Mouse (Mus musculus) adrenal gland, postnatal 36 days (tissue): Measurements from ENCODE around the gene Pirb. TPM values are rescaled to one million over a fixed set of nuclear protein-coding genes. Genes with fewer than 3 reads are reported as not detected.

Experiments used
- DNase-seq, 2 experiments: peaks; one replicate each; pipeline ENCODE4 v3.0.0; 2021; ENCODE audit warnings: mixed read lengths in 1 of 2
- total RNA-seq, 2 experiments: library from RNA; stranded (reverse); gene quantifications; 2 replicates each; pipeline ENCODE4 v1.2.3; 2021

The Pirb gene
- total RNA-seq, 2 experiments from 2014 or later: 1.8 to 2.6 TPM

GRCm38 (mm10) chr7:3692382-3692986 is 27.7 kb downstream of the Pirb start, which contains the start of gene Tsen34:
Tsen34 (plus strand) TSS chr7:3692863.
- DNase-seq: no peak

GRCm38 (mm10) chr7:3691919-3692318 is 28.3 kb downstream of the Pirb start:
- no peak for DNase-seq

- DNase-seq: no peak
Measured at GRCm38 (mm10) chr7:3685400-3686187, 34.6 kb downstream of the Pirb start.

GRCm38 (mm10) chr7:3684698-3685097 is 35.5 kb downstream of the Pirb start:
- no peak for DNase-seq

GRCm38 (mm10) chr7:3683908-3684550 is 36.2 kb downstream of the Pirb start:
- DNase-seq: no peak

GRCm38 (mm10) chr7:3677342-3677741 is 42.8 kb downstream of the Pirb start, which contains the start of gene Tmc4:
Tmc4 (minus strand) TSS chr7:3677553.
- no peak for DNase-seq

GRCm38 (mm10) chr7:3676371-3676770 is 43.8 kb downstream of the Pirb start:
- DNase-seq: no peak

GRCm38 (mm10) chr7:3675228-3675548 is 45.0 kb downstream of the Pirb start:
- no peak for DNase-seq

GRCm38 (mm10) chr7:3674507-3675227 is 45.5 kb downstream of the Pirb start:
- DNase-seq: peak; percentile 84 to 90

GRCm38 (mm10) chr7:3666921-3667391 is 53.2 kb downstream of the Pirb start:
- peak; percentile 33 to 47 for DNase-seq

- peak; percentile 96 to 98 for DNase-seq
Measured at GRCm38 (mm10) chr7:3665215-3666114, 54.7 kb downstream of the Pirb start, which contains the start of gene Leng1. Leng1 (minus strand) TSS chr7:3665840.

GRCm38 (mm10) chr7:3664524-3665214 is 55.5 kb downstream of the Pirb start:
- DNase-seq: peak in 1 of 2 experiments; percentile 31

Other genes starting within 250 kb of the Pirb start
- gene Tarm1, start 217.8 kb downstream of the Pirb start, total RNA-seq: 1 to 10 TPM; 1.2 to 1.8 TPM
- not detected for gene Oscar, start 104.2 kb downstream of the Pirb start, total RNA-seq
- 100 to 1,000 TPM; 710 to 713 TPM for gene Ndufa3, start 103.0 kb downstream of the Pirb start, total RNA-seq
- 10 to 100 TPM; 26.3 to 29.6 TPM for gene Tfpt, start 90.5 kb downstream of the Pirb start, total RNA-seq
- gene Prpf31, start 90.4 kb downstream of the Pirb start, total RNA-seq: 10 to 100 TPM; 44.8 to 49.5 TPM
- 10 to 100 TPM; 47.5 to 47.6 TPM for gene Cnot3, start 75.1 kb downstream of the Pirb start, total RNA-seq
- gene Leng1, start 54.6 kb downstream of the Pirb start, total RNA-seq: 10 to 100 TPM; 14.0 to 15.0 TPM
- 10 to 100 TPM in 1 of 2 experiments, 1 to 10 TPM in 1; 8.7 to 11.6 TPM for gene Tmc4, start 42.8 kb downstream of the Pirb start, total RNA-seq
- gene Tsen34, start 27.5 kb downstream of the Pirb start, total RNA-seq: 100 to 1,000 TPM in 1 of 2 experiments, 10 to 100 TPM in 1; 99.5 to 113 TPM
- gene Mboat7, start 26.9 kb downstream of the Pirb start, total RNA-seq: 10 to 100 TPM; 62.4 to 66.6 TPM
- gene Rps9, start 16.4 kb downstream of the Pirb start, total RNA-seq: 1,000 to 10,000 TPM; 1,002 to 1,021 TPM
- gene Gm15448, start 105.3 kb upstream of the Pirb start, total RNA-seq: under 1 TPM in 1 of 2 experiments, not detected in 1; 0.26 TPM
- under 1 TPM; 0.10 to 0.26 TPM for gene Pira2, start 124.7 kb upstream of the Pirb start, total RNA-seq
- under 1 TPM in 1 of 2 experiments, not detected in 1; 0.20 TPM for gene Gm14548, start 177.7 kb upstream of the Pirb start, total RNA-seq
- gene Lilra6, start 195.1 kb upstream of the Pirb start, total RNA-seq: under 1 TPM; 0.56 to 0.70 TPM